In genomic region chr6:106015126-106015525, GRCm38 (mm10) we compare ENCODE assay signal across 21 mouse cellular contexts.
"Had no signal": no experiment of that assay in that cellular context is flagged by ENCODE, and none has a peak within 500 bp of the region (broad histone marks: within the 10 kb centered on the region; RNA-seq: fewer than 3 reads in every experiment).

No protein-coding gene starts in this region.

- H3K27ac ChIP-seq: layer of hippocampus, adult 2 months; limb, embryonic 12.5 days; limb, embryonic 15.5 days; liver, embryonic 14.5 days; macrophage; midbrain, embryonic 12.5 days; stomach, postnatal 0 days had no signal

- H3K4me3 ChIP-seq: layer of hippocampus, adult 2 months; limb, embryonic 12.5 days; limb, embryonic 15.5 days; midbrain, embryonic 12.5 days had no signal

- H3K9me3 ChIP-seq: limb, embryonic 12.5 days; limb, embryonic 15.5 days; midbrain, embryonic 12.5 days had no signal

- ATAC-seq: liver, postnatal 0 days; lung, postnatal 0 days; midbrain, embryonic 16.5 days had no signal

- H3K36me3 ChIP-seq: limb, embryonic 12.5 days; limb, embryonic 15.5 days; midbrain, embryonic 12.5 days had no signal

- H3K27me3 ChIP-seq: limb, embryonic 12.5 days; limb, embryonic 15.5 days; midbrain, embryonic 12.5 days had no signal

- H3K4me2 ChIP-seq: limb, embryonic 12.5 days; limb, embryonic 15.5 days; liver, embryonic 11.5 days; lung, embryonic 14.5 days; midbrain, embryonic 12.5 days had no signal

- H3K4me1 ChIP-seq: limb, embryonic 12.5 days; limb, embryonic 15.5 days; midbrain, embryonic 12.5 days had no signal

- H3K9ac ChIP-seq: limb, embryonic 12.5 days; limb, embryonic 15.5 days; liver, embryonic 14.5 days; liver, postnatal 0 days; lung, embryonic 14.5 days; midbrain, embryonic 12.5 days had no signal

- DNase-seq: kidney, adult 18-20 months; kidney, adult 9 months; kidney, postnatal 14 days; kidney, postnatal 4 days; layer of hippocampus, adult 9-11 months; liver, postnatal 0 days; lung, embryonic 14.5 days; right cerebral cortex, postnatal 25 days; thymus, adult 2 months; thymus, postnatal 14 days; thymus, postnatal 4 days had no signal
